Mouse (Mus musculus) pancreas, adult 10 weeks (tissue): Measurements from ENCODE around the gene Pphln1. TPM values are rescaled to one million over a fixed set of nuclear protein-coding genes. Genes with fewer than 3 reads are reported as not detected.

Source experiments
- polyA plus RNA-seq: library from polyadenylated mRNA; stranded (reverse); fragments of 350-450 nt; fragmentation: Illumina TruSeq; extraction: RNeasy Lipid Tissue Mini Kit (QIAGEN cat#74804); gene quantifications from one replicate; pipeline ENCODE4 v1.2.3, GENCODE M21; 2015; ENCODE audit warnings: low read depth, low replicate concordance; ENCODE audit not compliant: insufficient read depth

Pphln1 gene
- polyA plus RNA-seq = 3.3 TPM

DNA sequence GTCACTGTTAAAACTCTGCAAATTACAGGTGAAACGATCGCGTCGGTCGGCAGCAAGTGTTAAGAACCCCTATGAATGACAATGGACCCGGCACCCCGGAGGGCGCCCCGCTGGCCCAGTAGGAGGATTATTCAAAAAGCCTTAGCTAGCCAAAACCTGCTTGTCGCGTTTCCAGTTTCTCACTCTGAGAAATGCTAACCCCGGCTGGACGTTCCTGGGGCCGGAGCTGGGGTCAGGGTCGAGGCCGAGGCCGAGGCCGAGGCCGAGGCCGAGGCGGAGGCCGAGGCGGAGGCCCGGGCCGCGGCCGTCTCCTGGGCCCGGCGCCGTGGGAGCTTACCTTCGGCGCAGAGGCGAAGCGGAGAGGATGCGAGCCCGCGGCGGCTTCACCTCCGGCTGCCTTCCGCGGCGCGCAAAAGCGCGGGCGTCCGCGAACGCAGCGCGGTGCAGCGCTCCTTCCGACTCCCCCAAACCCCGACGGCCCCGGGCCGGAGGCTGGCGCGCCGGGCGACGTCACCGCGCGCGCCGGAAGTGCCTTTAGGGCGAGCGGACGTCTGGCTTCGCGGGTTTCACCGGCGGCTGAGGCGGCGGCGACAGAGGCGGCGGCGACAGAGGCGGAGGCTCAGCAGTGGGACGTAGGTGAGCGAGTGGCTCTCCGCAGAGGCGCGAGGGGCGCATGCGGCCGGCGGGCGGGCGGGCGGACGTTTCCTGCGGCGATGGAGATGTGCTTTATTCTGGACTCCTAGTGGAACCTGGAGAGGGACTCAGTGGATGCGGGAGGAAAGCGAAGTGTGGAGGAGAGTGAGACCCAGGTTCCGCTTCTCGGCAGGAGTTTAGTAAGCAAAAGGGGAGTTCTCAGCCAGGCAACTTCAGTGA is at the start of gene Pphln1, which contains the start of gene Zcrb1:
Gene Pphln1, plus strand, starts transcription at position 525 of the 873 bp plus-strand sequence.
Gene Zcrb1, minus strand, starts transcription at position 509 of the 873 bp plus-strand sequence.

Other genes with a start within 250 kb of the Pphln1 start
- gene Gxylt1, start 123.2 kb upstream of the Pphln1 start, polyA plus RNA-seq = 3.1 TPM
- 4.3 TPM for gene Yaf2, start 61.4 kb upstream of the Pphln1 start, polyA plus RNA-seq
- gene Zcrb1, start within 50 bp of the Pphln1 start, polyA plus RNA-seq = 28.0 TPM
- 3.8 TPM for gene Prickle1, start 197.5 kb downstream of the Pphln1 start, polyA plus RNA-seq